Mouse (Mus musculus) ES-CJ7 (cell line): ENCODE measurements at regions not wholly inside any gene's neighbourhood (a gene's known extent, or its start where the extent isn't known, plus 50 kb on each side); places are given as distances from the start of the nearest gene placed in this dataset.
A peak's percentile ranks its signal among the peaks of the same experiment; 100 is the strongest.

Source experiments
- DNase-seq: peaks from one replicate; pipeline ENCODE4 v3.0.0; 2011; ENCODE audit warnings: low read depth, low spot score

- no peak for DNase-seq
Measured at GRCm38 (mm10) chr13:107944831-107945230, 99.4 kb upstream of the Smim15 start.

GRCm38 (mm10) chr13:107942979-107943378 is 101.3 kb upstream of the Smim15 start:
- no peak for DNase-seq

GRCm38 (mm10) chr13:107942297-107942962 is 101.8 kb upstream of the Smim15 start:
- DNase-seq, result no peak

- DNase-seq, result no peak
Measured at GRCm38 (mm10) chr13:107939916-107940646, 104.2 kb upstream of the Smim15 start.

GRCm38 (mm10) chr13:107935611-107936010 is 108.6 kb upstream of the Smim15 start:
- no peak for DNase-seq

GRCm38 (mm10) chr13:107934691-107935090 is 109.6 kb upstream of the Smim15 start:
- DNase-seq, result no peak

GRCm38 (mm10) chr13:107933598-107934571 is 110.4 kb upstream of the Smim15 start:
- DNase-seq, result no peak

- DNase-seq, result no peak
Measured at GRCm38 (mm10) chr13:107932423-107933032, 111.7 kb upstream of the Smim15 start.

- DNase-seq, result no peak
Measured at GRCm38 (mm10) chr13:107931216-107931615, 113.0 kb upstream of the Smim15 start.

- DNase-seq, result peak; percentile 14
Measured at GRCm38 (mm10) chr13:107927499-107928215, 116.6 kb upstream of the Smim15 start.

- DNase-seq, result no peak
Measured at GRCm38 (mm10) chr13:107925470-107925869, 118.8 kb upstream of the Smim15 start.

GRCm38 (mm10) chr13:107923129-107924114 is 120.8 kb upstream of the Smim15 start:
- DNase-seq, result no peak

- DNase-seq, result peak; percentile 79
Measured at GRCm38 (mm10) chr13:107919403-107919802, 124.8 kb upstream of the Smim15 start.

GRCm38 (mm10) chr13:107918478-107918877 is 125.8 kb upstream of the Smim15 start:
- no peak for DNase-seq

- no peak for DNase-seq
Measured at GRCm38 (mm10) chr13:107918065-107918464, 126.2 kb upstream of the Smim15 start.

- DNase-seq, result no peak
Measured at GRCm38 (mm10) chr13:107917564-107917963, 126.7 kb upstream of the Smim15 start.

GRCm38 (mm10) chr13:107910125-107910524 is 134.1 kb upstream of the Smim15 start:
- no peak for DNase-seq

GRCm38 (mm10) chr13:107909343-107910067 is 134.7 kb upstream of the Smim15 start:
- DNase-seq, result no peak

GRCm38 (mm10) chr13:107907966-107908365 is 136.3 kb upstream of the Smim15 start:
- peak; percentile 74 for DNase-seq
